Mouse (Mus musculus) testis, adult 2 months (tissue): ENCODE results near the gene Cacnb3.

ENCODE experiments used
- CTCF ChIP-seq: fragments of 200-500 bp; IDR thresholded peaks from 2 replicates; pipeline ENCODE4 v1.5.1; 2012; ENCODE audit warnings: low read depth, mild to moderate bottlenecking, inconsistent platforms, low read length, moderate library complexity; ENCODE audit not compliant: control insufficient read depth, insufficient read depth, insufficient replicate concordance
- POLR2A ChIP-seq: fragments of 200-500 bp; IDR thresholded peaks from 2 replicates; pipeline ENCODE4 v1.6.1; 2012; ENCODE audit warnings: low read depth, mild to moderate bottlenecking, inconsistent platforms, low read length, moderate library complexity; ENCODE audit not compliant: control insufficient read depth

DNA sequence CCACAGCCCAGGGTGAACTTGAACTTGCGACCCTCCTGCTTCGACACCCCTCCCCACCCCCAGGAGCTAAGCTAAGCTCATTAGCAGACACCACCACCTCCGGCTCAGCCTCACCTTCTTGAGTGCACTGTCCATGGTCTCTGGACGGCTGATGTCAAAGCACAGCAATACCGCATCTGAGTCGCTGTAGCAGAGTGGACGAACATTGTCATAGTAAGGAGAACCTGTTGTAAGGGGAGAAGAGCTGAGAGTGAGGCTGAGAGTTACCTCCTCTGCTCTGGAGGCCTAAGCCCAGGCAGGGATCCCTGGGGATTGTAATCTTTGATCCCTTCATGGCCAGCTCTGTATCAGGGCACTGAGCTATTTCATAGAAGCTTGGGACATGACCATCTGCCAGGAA is 43.1 kb downstream of the Cacnb3 start:
- TF ChIP-seq CTCF: no peak
- TF ChIP-seq POLR2A: no peak
